Mouse (Mus musculus) megakaryocyte, adult 5-6 weeks (primary cell): ENCODE data around the gene Nup62cl. TPM values are rescaled to one million over a fixed set of nuclear protein-coding genes. Genes with fewer than 3 reads are reported as not detected.

Experiments used
- ATAC-seq: 2 replicates; pipeline ENCODE4 v1.8.0; 2016; ENCODE audit warnings: mild to moderate bottlenecking, inconsistent platforms; ENCODE audit not compliant: poor library complexity, severe bottlenecking
- total RNA-seq, 2 experiments: library from RNA; stranded (forward) in 1 of 2; stranded (reverse) in 1 of 2; fragments of 153-499, 151-499 nt in 1 of 2; fragments of 221-1000, 200-1000 nt in 1 of 2; gene quantifications; 2 replicates each; pipeline versions ENCODE4 v1.2.3 to v1.2.4; 2015 to 2017

Gene Nup62cl
- total RNA-seq (2015) (0.23 TPM in 1 of 2 replicates, not detected in the other), total RNA-seq (2017) (not detected in 2 replicates)

GRCm38 (mm10) chrX:140062135-140062975 is at the start of gene Nup62cl, which contains the start of gene Pih1h3b:
TSS of gene Nup62cl (minus strand) at chrX:140062712.
TSS of gene Pih1h3b (plus strand) at chrX:140062879.
- ATAC-seq, result peak; percentile 82

GRCm38 (mm10) chrX:140094066-140094465 is 31.6 kb upstream of the Nup62cl start:
- no peak for ATAC-seq

- no peak for ATAC-seq
Measured at GRCm38 (mm10) chrX:140082535-140082934, 20.0 kb upstream of the Nup62cl start.

GRCm38 (mm10) chrX:140060886-140061874 is 1.3 kb downstream of the Nup62cl start:
- no peak for ATAC-seq

- ATAC-seq, result no peak
Measured at GRCm38 (mm10) chrX:139998691-139999065, 63.8 kb downstream of the Nup62cl start.

- peak; percentile 99 for ATAC-seq
Measured at GRCm38 (mm10) chrX:139997740-139998690, 64.5 kb downstream of the Nup62cl start, which contains the start of gene Rbm41. TSS of gene Rbm41 (minus strand) at chrX:139998595.

- ATAC-seq, result no peak
Measured at GRCm38 (mm10) chrX:139982115-139982514, 80.4 kb downstream of the Nup62cl start.

Other genes starting within 250 kb of the Nup62cl start
- gene Morc4, start 191.0 kb downstream of the Nup62cl start, total RNA-seq (2015), result 0.14 and 0.49 TPM in 2 replicates
- gene Morc4, start 191.0 kb downstream of the Nup62cl start, total RNA-seq (2017), result 0.04 TPM in 1 of 2 replicates, not detected in the other
- gene Rbm41, start 64.1 kb downstream of the Nup62cl start, total RNA-seq (2015), result 7.1 and 11.0 TPM in 2 replicates
- 11.5 and 11.8 TPM in 2 replicates for gene Rbm41, start 64.1 kb downstream of the Nup62cl start, total RNA-seq (2017)
- gene Pih1h3b, start 167 bp upstream of the Nup62cl start, total RNA-seq (2015), result not detected in 2 replicates
- not detected in 2 replicates for gene Pih1h3b, start 167 bp upstream of the Nup62cl start, total RNA-seq (2017)